ENCODE assay signal across 17 mouse cellular contexts in the genomic region with DNA sequence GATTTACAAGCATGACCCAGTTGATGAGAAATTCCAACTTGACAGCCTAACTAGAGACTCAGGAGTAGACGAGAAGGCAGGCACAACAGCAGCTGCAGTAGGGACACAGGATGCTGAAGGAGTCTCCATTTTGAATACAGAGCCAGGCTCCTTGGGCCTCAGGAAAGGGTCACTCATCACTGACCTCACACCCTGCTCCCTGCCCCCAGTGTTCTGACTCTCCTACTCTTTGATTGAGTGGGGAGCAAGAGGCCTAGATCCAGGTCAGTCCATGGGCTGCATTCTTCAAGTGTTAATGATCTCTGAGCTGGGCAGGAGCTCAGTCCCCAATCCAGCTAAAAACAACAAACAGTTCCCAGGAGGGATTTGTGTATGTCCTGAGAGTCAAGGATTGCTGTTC. TPM values are rescaled to one million over a fixed set of nuclear protein-coding genes. Genes with fewer than 3 reads are reported as not detected.
"Had no signal": no experiment of that assay in that cellular context is flagged by ENCODE, and none has a peak within 500 bp of the region (broad histone marks: within the 10 kb centered on the region; RNA-seq: fewer than 3 reads in every experiment).

No protein-coding gene starts in this region.

- H3K9ac ChIP-seq: hindbrain, embryonic 15.5 days; liver, embryonic 13.5 days; liver, postnatal 0 days; midbrain, embryonic 12.5 days; neural tube, embryonic 13.5 days had no signal

- H3K4me2 ChIP-seq: hindbrain, embryonic 15.5 days; liver, embryonic 13.5 days; midbrain, embryonic 12.5 days; neural tube, embryonic 13.5 days had no signal

- ATAC-seq: intestine, postnatal 0 days; liver, postnatal 0 days; midbrain, embryonic 16.5 days had no signal

- H3K36me3 ChIP-seq: hindbrain, embryonic 15.5 days; limb, embryonic 10.5 days; liver, embryonic 13.5 days; midbrain, embryonic 12.5 days; neural tube, embryonic 13.5 days had no signal

- H3K4me3 ChIP-seq: hindbrain, embryonic 15.5 days; limb, embryonic 10.5 days; liver, embryonic 13.5 days; midbrain, embryonic 12.5 days; neural tube, embryonic 13.5 days had no signal

- H3K27ac ChIP-seq: hindbrain, embryonic 15.5 days; limb, embryonic 10.5 days; liver, embryonic 13.5 days; midbrain, embryonic 12.5 days; neural tube, embryonic 13.5 days had no signal

- H3K9me3 ChIP-seq: hindbrain, embryonic 15.5 days; limb, embryonic 10.5 days; liver, embryonic 13.5 days; midbrain, embryonic 12.5 days; neural tube, embryonic 13.5 days had no signal

- DNase-seq: layer of hippocampus, adult 9-11 months; layer of hippocampus, postnatal 36 days; liver, embryonic 13.5 days; liver, postnatal 0 days; retina, postnatal 1 day; right cerebral cortex, postnatal 14 days; thymus, postnatal 36 days had no signal

- H3K4me1 ChIP-seq: hindbrain, embryonic 15.5 days; liver, embryonic 13.5 days had no signal

RNA-seq across cellular contexts. Expression of gene Emx1, which starts 23.4 kb away (rescaled TPM):
- polyA plus RNA-seq: intestine, postnatal 0 days; liver, embryonic 13.5 days; liver, postnatal 0 days; lung, embryonic 16.5 days; neural tube, embryonic 13.5 days; spleen, adult 2 months; stomach, embryonic 16.5 days; thymus, postnatal 0 days had no signal
